Mouse (Mus musculus) liver, postnatal 0 days (tissue): ENCODE measurements around the gene Sp1. TPM values are rescaled to one million over a fixed set of nuclear protein-coding genes. Genes with fewer than 3 reads are reported as not detected.

Source experiments
- ATAC-seq: fragments of 200-750 bp; cut with Nextera tagmentation; 2 replicates; pipeline ENCODE4 v1.8.0; 2017; ENCODE audit warnings: mild to moderate bottlenecking, moderate library complexity
- DNase-seq: peaks from one replicate; pipeline ENCODE4 v3.0.0-alpha.2; 2016
- H3K27ac ChIP-seq: fragments of 300-500 bp; sonication (generic); 2 replicates; pipeline ENCODE4 v1.5.1; 2014; ENCODE audit warnings: antibody characterized with exemption, moderate library complexity, mild to moderate bottlenecking, low read depth
- H3K27me3 ChIP-seq: fragments of 300-500 bp; sonication (generic); 2 replicates; pipeline ENCODE4 v1.6.1; 2014; ENCODE audit warnings: low read length, control low read depth, mixed read lengths; ENCODE audit not compliant: insufficient read depth
- H3K36me3 ChIP-seq: fragments of 300-500 bp; sonication (generic); replicated peaks from 2 replicates; pipeline ENCODE4 v1.6.1; 2014; ENCODE audit warnings: mild to moderate bottlenecking, control low read depth, low read length, moderate library complexity, mixed read lengths; ENCODE audit not compliant: insufficient read depth
- H3K4me1 ChIP-seq: fragments of 300-500 bp; sonication (generic); 2 replicates; pipeline ENCODE4 v1.6.1; 2014; ENCODE audit warnings: antibody characterized with exemption, mild to moderate bottlenecking, control low read depth; ENCODE audit not compliant: insufficient read depth
- H3K4me2 ChIP-seq: fragments of 300-500 bp; sonication (generic); 2 replicates; pipeline ENCODE4 v1.6.1; 2014; ENCODE audit warnings: low read depth, mild to moderate bottlenecking, low read length, moderate library complexity, mixed read lengths
- H3K4me3 ChIP-seq: fragments of 300-500 bp; sonication (generic); 2 replicates; pipeline ENCODE4 v1.5.1; 2014; ENCODE audit warnings: low read depth, low read length
- H3K9ac ChIP-seq: fragments of 300-500 bp; sonication (generic); replicated peaks from 2 replicates; pipeline ENCODE4 v1.6.1; 2014; ENCODE audit warnings: mild to moderate bottlenecking, moderate library complexity
- H3K9me3 ChIP-seq: fragments of 300-500 bp; sonication (generic); 2 replicates; pipeline ENCODE4 v1.6.1; 2016; ENCODE audit warnings: mild to moderate bottlenecking, control low read depth, low read length, mixed read lengths
- CTCF ChIP-seq: sonication (generic); IDR thresholded peaks from 2 replicates; pipeline ENCODE4 v1.5.1; 2016; ENCODE audit warnings: antibody characterized with exemption, low read depth
- EP300 ChIP-seq: IDR thresholded peaks from 2 replicates; pipeline ENCODE4 v1.6.1; 2016; ENCODE audit warnings: antibody characterized with exemption, low read depth, mild to moderate bottlenecking
- WGBS: fragments of 180-500 bp; shearing (Covaris S2); extraction: QIAGEN DNeasy Blood & Tissue Kit; methylation state at CpG from one replicate; pipeline ENCODE4 v1.1.7; 2014; ENCODE audit not compliant: insufficient replicate concordance; 5-methylcytosine and 5-hydroxymethylcytosine counted together
- polyA plus RNA-seq: library from polyadenylated mRNA; unstranded; fragments of >200 nt; fragmentation: Nextera tagmentation; extraction: Ambion mirVana; gene quantifications from 2 replicates; pipeline ENCODE4 v1.2.1, GENCODE M21; 2015

The Sp1 gene
- polyA plus RNA-seq, 1 experiment from 2014 or later: 2.9 TPM

DNA sequence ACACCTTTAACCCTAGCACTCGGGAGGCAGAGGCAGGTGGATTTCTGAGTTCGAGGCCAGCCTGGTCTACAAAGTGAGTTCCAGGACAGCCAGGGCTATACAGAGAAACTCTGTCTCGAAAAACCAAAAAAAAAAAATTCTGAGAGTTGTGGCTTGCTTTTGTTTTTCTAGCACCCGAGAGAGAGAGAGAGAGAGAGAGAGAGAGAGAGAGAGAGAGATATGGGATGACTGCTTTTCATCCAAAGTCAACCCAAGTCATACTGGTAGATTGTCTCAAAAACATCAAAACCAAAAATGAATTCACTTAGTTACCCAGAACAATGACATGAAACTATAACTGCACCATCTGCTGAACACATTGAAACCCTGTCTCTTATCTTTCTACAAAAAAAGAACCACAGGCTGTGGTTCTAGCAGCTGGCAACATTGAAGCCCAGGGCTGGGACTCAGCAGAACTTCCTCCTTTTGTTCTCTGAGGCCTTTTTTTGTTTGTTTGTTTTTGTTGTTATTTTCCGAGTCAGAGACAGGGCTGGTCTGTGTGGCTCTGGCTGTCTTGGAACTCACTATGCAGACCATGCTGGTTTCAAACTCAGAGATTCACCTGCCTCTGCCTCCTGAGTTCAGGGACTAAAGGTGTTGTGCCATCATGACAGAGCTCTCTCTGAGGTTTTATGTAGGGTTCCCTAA, 52.2 kb downstream of the Sp1 start:
- no peaks in the 10 kb centered on the region for H3K9me3 ChIP-seq
- 41% methylated on average over 5 of the region's 5 CpGs for WGBS
- peak overlapping the region; percentile 44; the same call in 1 of the 2 replicates for H3K9ac ChIP-seq
- ATAC-seq (peak; percentile 3; the same call in 1 of the 2 replicates), DNase-seq (peak; percentile 17)
- peaks cover 34% of the 10 kb centered on the region for H3K4me1 ChIP-seq
- peaks cover 12% of the 10 kb centered on the region for H3K36me3 ChIP-seq
- peak overlapping the region; percentile 90 for H3K4me2 ChIP-seq
- TF ChIP-seq CTCF (no peak), EP300 (no peak; the same call in 1 of the 2 replicates)
- peak overlapping the region; percentile 59 for H3K4me3 ChIP-seq
- H3K27me3 ChIP-seq: no peaks in the 10 kb centered on the region
- H3K27ac ChIP-seq: peak overlapping the region; percentile 80

GRCm38 (mm10) chr15:102458904-102459317, 53.0 kb downstream of the Sp1 start, which contains the start of gene Prr13:
TSS of gene Prr13 (plus strand) at chr15:102459028.
- Histone ChIP-seq H3K36me3 (peaks cover 19% of the 10 kb centered on the region), H3K9ac (peak within 1 kb of the TSS; percentile 64), H3K4me2 (peak within 1 kb of the TSS; percentile 90), H3K27ac (peak within 1 kb of the TSS; percentile 80), H3K27me3 (no peaks in the 10 kb centered on the region), H3K9me3 (no peaks in the 10 kb centered on the region), H3K4me1 (peaks cover 34% of the 10 kb centered on the region), H3K4me3 (peak within 1 kb of the TSS; percentile 59)
- TF ChIP-seq EP300 (peak; percentile 56; the same call in 1 of the 2 replicates), CTCF (peak; percentile 86)
- under 1% methylated on average over 19 of the region's 19 CpGs for WGBS
- ATAC-seq (peak; percentile 88), DNase-seq (peak; percentile 92)

- H3K9me3 ChIP-seq: no peaks in the 10 kb centered on the region
- H3K4me3 ChIP-seq: peak overlapping the region; percentile 59
- WGBS: 20% methylated on average over 6 of the region's 6 CpGs
- DNase-seq: peak; percentile 15
- peak overlapping the region; percentile 80 for H3K27ac ChIP-seq
- peak overlapping the region; percentile 90 for H3K4me2 ChIP-seq
- peaks cover 34% of the 10 kb centered on the region for H3K4me1 ChIP-seq
- TF ChIP-seq EP300: no peak
- TF ChIP-seq CTCF: no peak
- peaks cover 22% of the 10 kb centered on the region for H3K36me3 ChIP-seq
- ATAC-seq: no peak
- peak overlapping the region; percentile 64 for H3K9ac ChIP-seq
- H3K27me3 ChIP-seq: no peaks in the 10 kb centered on the region
Measured at GRCm38 (mm10) chr15:102459381-102459780, 53.4 kb downstream of the Sp1 start.

- H3K9ac ChIP-seq: peak overlapping the region; percentile 64
- ATAC-seq (peak; percentile 39), DNase-seq (peak; percentile 43)
- 26% methylated on average over 5 of the region's 5 CpGs for WGBS
- peak overlapping the region; percentile 80 for H3K27ac ChIP-seq
- peak overlapping the region; percentile 90 for H3K4me2 ChIP-seq
- no peaks in the 10 kb centered on the region for H3K9me3 ChIP-seq
- H3K27me3 ChIP-seq: no peaks in the 10 kb centered on the region
- H3K4me1 ChIP-seq: peaks cover 34% of the 10 kb centered on the region
- TF ChIP-seq EP300 (no peak; the same call in 1 of the 2 replicates), CTCF (no peak)
- peaks cover 22% of the 10 kb centered on the region for H3K36me3 ChIP-seq
- H3K4me3 ChIP-seq: peak overlapping the region; percentile 59
Measured at GRCm38 (mm10) chr15:102459847-102460246, 53.9 kb downstream of the Sp1 start.

- Histone ChIP-seq H3K4me3 (peak overlapping the region; percentile 59), H3K27ac (peak overlapping the region; percentile 80), H3K4me2 (peak overlapping the region; percentile 90), H3K36me3 (peaks cover 27% of the 10 kb centered on the region), H3K4me1 (peaks cover 34% of the 10 kb centered on the region), H3K9ac (peak overlapping the region; percentile 64), H3K9me3 (no peaks in the 10 kb centered on the region), H3K27me3 (no peaks in the 10 kb centered on the region)
- no peak for ATAC-seq
- TF ChIP-seq CTCF (no peak), EP300 (no peak)
- WGBS: 62% methylated on average over 12 of the region's 12 CpGs
- DNase-seq: peak; percentile 18
Measured at GRCm38 (mm10) chr15:102460409-102460808, 54.5 kb downstream of the Sp1 start.

DNA sequence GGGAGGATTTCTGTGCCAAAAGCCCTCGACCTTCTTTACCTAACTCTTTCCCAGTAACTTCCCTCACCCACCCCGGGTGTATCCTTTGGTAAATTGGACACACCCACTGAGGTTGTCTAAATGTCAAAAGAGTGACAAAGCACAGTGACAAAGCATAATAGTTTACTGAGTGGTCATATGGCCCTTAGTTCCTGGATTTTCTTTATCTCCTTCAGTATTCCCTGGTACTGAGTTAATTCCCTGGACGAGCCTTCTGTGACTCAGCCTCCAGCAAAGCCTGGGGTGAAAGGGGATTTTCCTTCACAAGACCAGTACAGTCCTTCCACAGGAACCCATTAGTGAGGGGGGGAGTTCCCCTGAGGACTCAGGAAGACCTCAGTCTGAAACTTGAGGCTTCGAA, 55.0 kb downstream of the Sp1 start:
- TF ChIP-seq EP300 (no peak), CTCF (no peak)
- H3K4me2 ChIP-seq: peak overlapping the region; percentile 90
- DNase-seq (peak; percentile 15), ATAC-seq (peak; percentile 28; the same call in 1 of the 2 replicates)
- peaks cover 34% of the 10 kb centered on the region for H3K4me1 ChIP-seq
- H3K36me3 ChIP-seq: peaks cover 27% of the 10 kb centered on the region
- H3K4me3 ChIP-seq: peak overlapping the region; percentile 59
- peak overlapping the region; percentile 64 for H3K9ac ChIP-seq
- no peaks in the 10 kb centered on the region for H3K27me3 ChIP-seq
- 21% methylated on average over 4 of the region's 4 CpGs for WGBS
- H3K9me3 ChIP-seq: no peaks in the 10 kb centered on the region
- H3K27ac ChIP-seq: peak overlapping the region; percentile 80
